Mouse (Mus musculus) limb, embryonic 12.5 days (tissue): Measurements from ENCODE around the gene Tmem207. TPM values are rescaled to one million over a fixed set of nuclear protein-coding genes. Genes with fewer than 3 reads are reported as not detected.

Experiments
- ATAC-seq: fragments of 200-750 bp; cut with Nextera tagmentation; 2 replicates; pipeline ENCODE4 v1.8.0; 2017; ENCODE audit warnings: low read depth, moderate TSS enrichment; ENCODE audit not compliant: insufficient number of reproducible peaks, insufficient read depth, low FRiP score, low TSS enrichment
- H3K27ac ChIP-seq: fragments of 300-500 bp; sonication (generic); 2 replicates; pipeline ENCODE4 v1.5.1; 2016; ENCODE audit warnings: mild to moderate bottlenecking, moderate library complexity
- H3K27me3 ChIP-seq: fragments of 300-500 bp; sonication (generic); 2 replicates; pipeline ENCODE4 v1.6.1; 2016; ENCODE audit warnings: mild to moderate bottlenecking, moderate library complexity
- H3K36me3 ChIP-seq: fragments of 300-500 bp; sonication (generic); 2 replicates; pipeline ENCODE4 v1.6.1; 2016; ENCODE audit warnings: mild to moderate bottlenecking, moderate library complexity
- H3K4me1 ChIP-seq: fragments of 300-500 bp; sonication (generic); replicated peaks from 2 replicates; pipeline ENCODE4 v1.6.1; 2016
- H3K4me2 ChIP-seq: fragments of 300-500 bp; sonication (generic); 2 replicates; pipeline ENCODE4 v1.6.1; 2016; ENCODE audit warnings: mild to moderate bottlenecking, moderate library complexity
- H3K4me3 ChIP-seq: fragments of 300-500 bp; sonication (generic); replicated peaks from 2 replicates; pipeline ENCODE4 v1.5.1; 2016; ENCODE audit warnings: mild to moderate bottlenecking
- H3K9ac ChIP-seq: fragments of 300-500 bp; sonication (generic); replicated peaks from 2 replicates; pipeline ENCODE4 v1.6.1; 2016; ENCODE audit warnings: mild to moderate bottlenecking, moderate library complexity
- H3K9me3 ChIP-seq: fragments of 300-500 bp; sonication (generic); 2 replicates; pipeline ENCODE4 v1.6.1; 2016; ENCODE audit warnings: mild to moderate bottlenecking, moderate library complexity
- WGBS: fragments of 180-500 bp; shearing (Covaris S2); methylation state at CpG from one replicate; pipeline ENCODE4 v1.1.7; 2016; 5-methylcytosine and 5-hydroxymethylcytosine counted together
- polyA plus RNA-seq: library from polyadenylated mRNA; unstranded; fragments of >200 nt; fragmentation: Nextera tagmentation; extraction: Ambion mirVana; gene quantifications from 2 replicates; pipeline ENCODE4 v1.2.1, GENCODE M21; 2016

Gene Tmem207
- not detected in 2 replicates for polyA plus RNA-seq

- H3K4me2 ChIP-seq, result no peak within 1 kb of the TSS
- no peak within 1 kb of the TSS for H3K9ac ChIP-seq
- H3K9me3 ChIP-seq, result no peaks in the 10 kb centered on the region
- H3K4me1 ChIP-seq, result no peaks in the 10 kb centered on the region
- no peak within 1 kb of the TSS for H3K4me3 ChIP-seq
- no peak within 1 kb of the TSS for H3K27ac ChIP-seq
- H3K36me3 ChIP-seq, result no peaks in the 10 kb centered on the region
- H3K27me3 ChIP-seq, result no peaks in the 10 kb centered on the region
- WGBS, result 85% methylated on average over 4 of the region's 4 CpGs
- no peak for ATAC-seq
These were observed at the start of gene Tmem207 for GRCm38 (mm10) chr16:26526669-26527068. Gene Tmem207, minus strand, starts transcription at chr16:26526769.

GRCm38 (mm10) chr16:26574173-26574572 lies 47.6 kb upstream of the Tmem207 start:
- no peak overlapping the region for H3K4me2 ChIP-seq
- H3K36me3 ChIP-seq, result no peaks in the 10 kb centered on the region
- 91% methylated on average over 5 of the region's 5 CpGs for WGBS
- H3K4me3 ChIP-seq, result no peak overlapping the region
- H3K9me3 ChIP-seq, result no peaks in the 10 kb centered on the region
- H3K27me3 ChIP-seq, result no peaks in the 10 kb centered on the region
- H3K9ac ChIP-seq, result no peak overlapping the region
- peaks cover 8% of the 10 kb centered on the region for H3K4me1 ChIP-seq
- no peak overlapping the region for H3K27ac ChIP-seq
- no peak for ATAC-seq

- 88% methylated on average over 2 of the region's 2 CpGs for WGBS
- H3K9ac ChIP-seq, result no peak overlapping the region
- H3K36me3 ChIP-seq, result no peaks in the 10 kb centered on the region
- no peaks in the 10 kb centered on the region for H3K9me3 ChIP-seq
- H3K27ac ChIP-seq, result no peak overlapping the region
- no peaks in the 10 kb centered on the region for H3K27me3 ChIP-seq
- H3K4me1 ChIP-seq, result peaks cover 9% of the 10 kb centered on the region
- H3K4me2 ChIP-seq, result no peak overlapping the region
- no peak overlapping the region for H3K4me3 ChIP-seq
- ATAC-seq, result no peak
These were observed 45.3 kb upstream of the Tmem207 start for GRCm38 (mm10) chr16:26571836-26572235.

DNA sequence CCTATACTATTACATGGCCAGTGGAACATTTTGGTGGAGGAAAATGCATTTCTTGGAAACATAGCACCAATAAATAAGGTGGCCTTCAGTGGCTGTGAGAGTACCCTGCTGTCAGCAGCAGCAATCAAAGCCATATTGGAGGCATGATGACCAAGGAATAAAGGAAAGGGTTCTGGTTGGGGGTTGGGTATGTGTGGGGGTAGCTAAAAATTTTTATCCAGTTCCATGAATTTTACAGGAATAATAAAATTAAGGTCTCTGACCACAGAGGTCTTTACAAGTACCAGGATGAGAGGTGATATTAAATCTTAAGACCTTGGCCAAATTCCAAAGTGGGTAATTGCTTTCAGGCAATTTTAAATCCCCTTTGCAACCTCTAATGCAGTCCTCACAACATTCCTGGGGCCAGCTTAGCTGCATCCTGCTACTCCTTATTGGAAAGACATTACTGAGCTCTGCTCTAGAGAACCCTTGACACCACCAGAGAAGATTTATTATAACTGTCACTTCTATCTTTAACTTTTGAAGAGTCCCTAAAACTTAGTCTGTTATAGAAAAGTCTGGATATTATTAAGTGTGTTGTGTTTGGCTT lies 42.9 kb upstream of the Tmem207 start:
- Histone ChIP-seq H3K4me3 (no peak overlapping the region), H3K36me3 (no peaks in the 10 kb centered on the region), H3K27ac (no peak overlapping the region), H3K27me3 (no peaks in the 10 kb centered on the region), H3K4me2 (no peak overlapping the region), H3K4me1 (peaks cover 9% of the 10 kb centered on the region), H3K9ac (no peak overlapping the region), H3K9me3 (no peaks in the 10 kb centered on the region)
- peak; percentile 79 for ATAC-seq

DNA sequence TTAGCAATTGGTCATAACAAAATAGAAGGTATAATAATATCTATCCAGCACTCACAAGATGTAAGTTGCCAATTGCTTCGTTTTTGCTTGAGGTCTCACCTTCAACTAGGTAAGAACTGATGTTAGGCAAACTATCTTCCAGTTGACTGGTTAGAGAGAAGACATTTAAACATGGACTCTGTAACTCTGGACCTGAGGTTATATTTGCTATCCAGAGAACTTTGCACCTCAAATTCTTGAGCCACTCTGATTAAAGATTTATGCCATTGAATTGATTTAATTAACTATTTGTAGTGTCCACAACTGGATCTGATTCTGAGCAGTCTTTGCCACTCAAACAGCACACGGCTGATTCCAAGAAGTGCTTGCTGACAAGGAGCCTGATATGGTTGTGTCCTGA lies 36.2 kb upstream of the Tmem207 start:
- H3K9ac ChIP-seq, result no peak overlapping the region
- 84% methylated on average over 2 of the region's 2 CpGs for WGBS
- ATAC-seq, result no peak

GRCm38 (mm10) chr16:26561743-26562142 lies 35.2 kb upstream of the Tmem207 start:
- Histone ChIP-seq H3K9me3 (no peaks in the 10 kb centered on the region), H3K36me3 (no peaks in the 10 kb centered on the region), H3K4me3 (no peak overlapping the region), H3K4me1 (no peaks in the 10 kb centered on the region), H3K27me3 (no peaks in the 10 kb centered on the region), H3K27ac (no peak overlapping the region), H3K9ac (no peak overlapping the region), H3K4me2 (no peak overlapping the region)
- ATAC-seq, result no peak
- 52% methylated on average over 2 of the region's 2 CpGs for WGBS

More for the DNA sequence above, 36.2 kb upstream of the Tmem207 start:
- no peaks in the 10 kb centered on the region for H3K27me3 ChIP-seq
- no peaks in the 10 kb centered on the region for H3K36me3 ChIP-seq
- H3K27ac ChIP-seq, result no peak overlapping the region
- H3K4me1 ChIP-seq, result no peaks in the 10 kb centered on the region
- H3K9me3 ChIP-seq, result no peaks in the 10 kb centered on the region
- no peak overlapping the region for H3K4me2 ChIP-seq
- no peak overlapping the region for H3K4me3 ChIP-seq

GRCm38 (mm10) chr16:26558797-26559196 lies 32.2 kb upstream of the Tmem207 start:
- H3K9me3 ChIP-seq, result no peaks in the 10 kb centered on the region
- no peak for ATAC-seq
- no peaks in the 10 kb centered on the region for H3K27me3 ChIP-seq
- H3K36me3 ChIP-seq, result no peaks in the 10 kb centered on the region
- H3K27ac ChIP-seq, result no peak overlapping the region
- H3K4me1 ChIP-seq, result no peaks in the 10 kb centered on the region
- H3K4me3 ChIP-seq, result no peak overlapping the region
- no peak overlapping the region for H3K4me2 ChIP-seq
- no peak overlapping the region for H3K9ac ChIP-seq
- 78% methylated on average over 1 of the region's 1 CpGs for WGBS

- Histone ChIP-seq H3K4me1 (0 out of 2 replicates have a peak, but pooled peaks cover 7% of the 10 kb centered on the region), H3K4me3 (no peak overlapping the region), H3K4me2 (no peak overlapping the region), H3K27me3 (no peaks in the 10 kb centered on the region), H3K9me3 (no peaks in the 10 kb centered on the region), H3K36me3 (no peaks in the 10 kb centered on the region), H3K27ac (no peak overlapping the region), H3K9ac (no peak overlapping the region)
- WGBS, result 52% methylated on average over 3 of the region's 3 CpGs
- ATAC-seq, result no peak
These were observed 25.7 kb upstream of the Tmem207 start for GRCm38 (mm10) chr16:26552234-26552633.

GRCm38 (mm10) chr16:26549221-26549620 lies 22.7 kb upstream of the Tmem207 start:
- no peak overlapping the region for H3K4me2 ChIP-seq
- ATAC-seq, result no peak
- 90% methylated on average over 2 of the region's 2 CpGs for WGBS

DNA sequence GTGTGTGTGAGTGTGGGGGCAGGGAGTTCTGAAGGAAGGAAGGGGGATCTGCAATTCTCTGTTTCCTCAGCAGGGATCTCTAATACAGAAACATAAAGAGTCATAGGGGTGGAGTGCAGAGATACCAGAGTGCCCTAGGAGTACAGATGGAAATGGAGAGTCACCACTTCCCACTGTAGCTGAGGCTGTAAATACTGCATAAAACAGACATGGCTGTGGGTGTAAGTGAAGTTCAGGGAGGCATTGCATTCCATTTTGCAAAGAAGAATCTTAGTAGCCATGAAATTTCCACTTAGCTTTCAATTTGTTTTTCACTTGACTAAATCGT lies 20.3 kb upstream of the Tmem207 start:
- Histone ChIP-seq H3K27me3 (no peaks in the 10 kb centered on the region), H3K4me1 (peaks cover 23% of the 10 kb centered on the region), H3K9me3 (no peaks in the 10 kb centered on the region), H3K9ac (no peak overlapping the region), H3K36me3 (no peaks in the 10 kb centered on the region), H3K27ac (no peak overlapping the region), H3K4me2 (no peak overlapping the region), H3K4me3 (no peak overlapping the region)
- ATAC-seq, result no peak
- WGBS, result 47% methylated on average over 1 of the region's 1 CpGs

More at GRCm38 (mm10) chr16:26549221-26549620, 22.7 kb upstream of the Tmem207 start:
- no peak overlapping the region for H3K4me3 ChIP-seq
- H3K36me3 ChIP-seq, result no peaks in the 10 kb centered on the region
- peaks cover 23% of the 10 kb centered on the region for H3K4me1 ChIP-seq
- no peaks in the 10 kb centered on the region for H3K27me3 ChIP-seq
- no peak overlapping the region for H3K9ac ChIP-seq
- no peak overlapping the region for H3K27ac ChIP-seq
- H3K9me3 ChIP-seq, result no peaks in the 10 kb centered on the region

GRCm38 (mm10) chr16:26546170-26546878 lies 19.8 kb upstream of the Tmem207 start:
- WGBS, result 9% methylated on average over 7 of the region's 7 CpGs
- Histone ChIP-seq H3K4me2 (no peak overlapping the region), H3K9me3 (no peaks in the 10 kb centered on the region), H3K9ac (no peak overlapping the region), H3K27ac (no peak overlapping the region), H3K27me3 (no peaks in the 10 kb centered on the region), H3K36me3 (no peaks in the 10 kb centered on the region), H3K4me3 (no peak overlapping the region), H3K4me1 (peaks cover 23% of the 10 kb centered on the region)
- ATAC-seq, result no peak

GRCm38 (mm10) chr16:26532287-26532686 lies 5.7 kb upstream of the Tmem207 start:
- ATAC-seq, result no peak
- Histone ChIP-seq H3K9ac (no peak overlapping the region), H3K36me3 (no peaks in the 10 kb centered on the region), H3K27me3 (no peaks in the 10 kb centered on the region), H3K27ac (no peak overlapping the region), H3K4me2 (no peak overlapping the region), H3K4me3 (no peak overlapping the region), H3K9me3 (no peaks in the 10 kb centered on the region), H3K4me1 (0 out of 2 replicates have a peak, but pooled peaks cover 6% of the 10 kb centered on the region)
- WGBS, result 81% methylated on average over 1 of the region's 1 CpGs
